Mouse (Mus musculus) right cerebral cortex, adult 18-20 months (tissue): ENCODE data around the gene Rassf7.
"Not testable (repeated sequence)": the region's sequence is repeated elsewhere in the genome, so short reads cannot be mapped to it uniquely, and the experiment has no call there.

Experiments used
- DNase-seq: peaks from one replicate; pipeline ENCODE4 v3.0.0; 2022; ENCODE audit warnings: mixed read lengths

The Rassf7 gene

DNA sequence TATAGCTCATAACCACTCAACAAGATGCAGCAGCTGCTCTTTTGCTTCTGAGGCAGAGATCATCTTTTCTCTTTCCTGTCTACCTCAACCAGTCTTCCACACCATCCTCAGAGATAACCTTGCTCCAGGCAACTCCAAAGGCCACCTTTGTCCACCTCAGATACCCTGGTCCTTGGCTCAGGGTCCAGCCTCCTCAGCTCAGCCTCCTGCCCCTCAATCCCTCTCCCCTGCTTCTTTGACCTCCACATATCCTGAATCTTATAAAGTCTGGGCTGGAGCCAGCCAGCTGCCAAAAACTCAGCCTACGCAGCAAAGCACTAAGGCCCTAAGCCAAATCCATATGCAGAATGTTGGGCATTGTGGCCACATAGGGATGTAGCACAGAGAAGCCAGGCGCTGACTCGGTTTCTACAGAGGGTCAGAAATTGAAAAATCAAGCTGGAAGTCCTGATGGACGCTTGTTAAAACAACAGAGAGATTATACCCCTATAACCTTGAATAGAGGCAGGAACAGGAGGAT lies 7.1 kb downstream of the Rassf7 start:
- no peak for DNase-seq

DNA sequence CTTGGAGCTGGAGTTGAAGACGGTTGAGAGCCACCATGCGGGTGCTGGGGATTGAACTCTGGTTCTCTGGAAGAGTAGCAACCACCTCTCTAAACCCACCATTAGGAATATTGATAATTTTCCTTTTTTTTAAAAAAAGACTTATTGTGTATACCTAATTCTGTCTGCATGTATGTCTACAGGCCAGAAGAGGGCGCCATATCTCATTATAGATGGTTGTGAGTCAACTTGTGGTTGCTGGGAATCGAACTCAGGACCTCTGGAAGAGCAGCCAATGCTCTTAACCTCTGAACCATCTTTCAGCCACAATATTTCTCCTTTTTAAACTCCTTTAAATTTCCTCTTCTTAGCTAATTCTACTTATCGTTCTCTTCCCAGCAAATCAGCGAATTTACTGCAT lies 10.9 kb downstream of the Rassf7 start:
- DNase-seq, result no peak

DNA sequence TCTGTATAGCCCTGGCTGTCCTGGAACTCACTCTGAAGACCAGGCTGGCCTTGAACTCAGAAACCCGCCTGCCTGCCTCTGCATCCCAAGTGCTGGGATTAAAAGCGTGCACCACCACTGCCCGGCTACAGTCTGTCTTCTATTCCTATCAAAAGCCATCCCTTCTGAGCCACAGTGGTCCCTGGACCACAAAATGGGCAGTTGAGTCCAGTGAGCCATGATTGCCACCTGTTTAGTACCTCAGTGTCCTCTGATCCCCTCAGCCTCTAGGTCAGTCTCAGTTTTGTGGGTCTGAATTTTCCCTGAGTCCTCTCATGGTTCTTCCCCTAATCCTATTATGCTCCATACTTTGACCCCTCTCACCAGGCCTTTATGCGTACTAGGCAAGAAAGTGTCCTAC lies 12.1 kb downstream of the Rassf7 start:
- DNase-seq, result no peak

DNA sequence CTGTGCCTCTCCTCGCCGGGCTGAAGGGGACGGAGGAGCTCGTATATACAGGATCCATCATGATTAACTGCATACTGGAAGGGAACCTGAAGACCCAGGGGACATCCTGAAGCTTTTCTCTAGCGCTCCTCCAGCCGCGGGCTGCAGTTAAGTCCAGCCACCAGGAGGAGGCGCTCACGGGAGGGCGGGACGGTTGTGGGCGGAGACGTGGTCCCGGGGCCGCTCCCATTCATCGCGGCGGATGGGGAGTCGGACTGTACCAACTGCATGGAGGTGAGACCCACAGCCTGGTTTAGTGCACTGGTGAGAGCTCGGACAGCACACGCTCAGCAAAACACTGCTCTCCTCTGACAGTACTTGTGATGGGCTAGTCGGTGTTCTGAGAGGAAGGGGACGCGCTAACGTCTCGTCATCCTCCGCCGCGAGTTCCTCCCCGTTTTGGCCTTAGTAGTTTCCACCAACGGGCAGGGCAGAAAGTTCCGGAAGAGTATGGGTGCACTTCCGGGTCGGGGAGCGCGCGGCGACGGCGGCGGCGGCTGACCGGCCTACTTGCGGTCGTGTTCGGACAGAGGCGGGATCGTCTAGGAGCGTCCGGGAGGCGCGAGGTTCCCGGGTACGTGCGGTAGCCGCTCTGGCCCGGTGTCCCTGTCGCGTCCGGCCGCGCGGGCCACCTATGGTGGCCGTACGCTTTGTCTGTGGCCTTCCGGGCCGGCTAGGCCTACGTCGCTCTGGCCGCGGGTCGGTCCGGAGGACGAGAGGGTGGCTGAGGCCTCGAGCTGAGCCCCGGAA lies 12.8 kb downstream of the Rassf7 start, which contains the start of gene Phrf1:
TSS of gene Phrf1 (plus strand) at position 506 of the 789 bp plus-strand sequence.
- peak; percentile 91 for DNase-seq

DNA sequence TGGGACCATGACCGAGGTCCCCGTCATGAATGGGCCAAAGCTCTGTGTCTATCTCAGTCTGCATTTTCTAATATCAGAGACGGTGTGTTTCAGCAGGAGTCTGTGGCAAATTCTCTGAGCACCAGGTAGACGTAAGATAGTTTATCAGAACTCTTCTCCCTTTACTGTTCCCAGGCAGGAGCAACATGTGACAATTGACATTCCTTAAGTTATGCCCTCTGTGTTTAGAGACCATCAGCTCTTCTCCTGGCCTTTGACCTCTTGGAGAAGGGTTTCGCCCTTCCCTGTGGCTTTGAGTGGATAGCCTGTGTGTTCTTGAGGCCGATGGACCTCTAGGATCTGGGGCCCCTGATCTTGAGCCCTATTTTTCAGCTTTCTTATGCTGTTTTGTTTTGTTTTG lies 14.0 kb downstream of the Rassf7 start:
- DNase-seq, result no peak

DNA sequence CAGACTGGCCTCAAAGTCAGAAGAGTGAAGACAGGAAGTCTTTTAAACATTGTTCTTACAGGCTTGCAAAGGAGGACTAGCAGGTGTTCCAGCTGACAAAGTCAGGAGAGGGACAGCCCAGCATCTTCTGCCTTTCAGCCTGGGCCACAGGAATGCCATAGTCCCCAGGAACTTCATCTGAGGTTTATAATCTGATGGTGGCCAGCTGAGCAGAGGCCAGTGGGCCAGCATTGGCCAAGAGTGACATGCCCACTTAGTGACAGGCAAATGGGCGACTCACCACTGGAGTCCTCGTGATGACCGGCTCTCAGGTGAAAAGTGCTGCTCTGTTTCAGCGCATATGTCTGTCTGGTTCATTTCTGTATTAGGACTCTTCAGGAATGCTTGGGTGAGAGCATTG lies 14.9 kb downstream of the Rassf7 start:
- DNase-seq, result no peak

DNA sequence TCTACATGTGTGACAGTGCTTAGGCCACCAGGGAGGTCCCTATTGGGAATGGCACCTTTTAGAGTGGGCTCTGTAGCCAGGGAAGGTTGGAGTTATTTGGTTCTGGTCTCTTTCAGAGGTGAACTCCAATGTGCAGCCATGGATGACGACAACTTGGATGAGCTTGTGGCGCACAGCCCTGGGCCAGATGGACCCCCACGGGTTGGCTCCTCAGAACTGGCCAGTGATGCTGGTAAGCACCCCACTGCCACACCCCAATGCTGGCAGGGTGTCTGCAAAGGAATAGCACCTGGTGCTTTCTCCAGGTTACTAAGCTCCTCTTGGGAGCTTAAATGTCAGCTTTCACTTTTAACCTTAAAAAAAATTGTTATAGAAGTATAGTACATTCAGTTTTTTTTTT lies 15.5 kb downstream of the Rassf7 start:
- DNase-seq, result no peak

DNA sequence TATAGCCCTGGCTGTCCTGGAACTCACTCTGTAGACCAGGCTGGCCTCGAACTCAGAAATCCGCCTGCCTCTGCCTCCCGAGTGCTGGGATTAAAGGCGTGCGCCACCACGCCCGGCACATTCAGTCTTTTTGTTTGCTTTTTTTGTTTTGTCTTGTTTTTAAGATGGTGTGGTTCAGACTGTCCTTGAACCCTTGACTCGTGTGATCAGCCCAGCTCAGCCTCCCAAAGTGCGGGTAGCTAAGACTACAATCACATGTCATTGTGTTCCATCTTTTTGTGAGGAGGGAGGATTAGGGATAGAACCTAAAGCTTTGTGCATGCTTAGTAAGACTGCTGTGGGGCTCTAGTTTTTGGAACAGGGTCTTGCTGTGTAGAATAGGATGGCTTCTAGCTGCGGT lies 15.9 kb downstream of the Rassf7 start:
- no peak for DNase-seq

DNA sequence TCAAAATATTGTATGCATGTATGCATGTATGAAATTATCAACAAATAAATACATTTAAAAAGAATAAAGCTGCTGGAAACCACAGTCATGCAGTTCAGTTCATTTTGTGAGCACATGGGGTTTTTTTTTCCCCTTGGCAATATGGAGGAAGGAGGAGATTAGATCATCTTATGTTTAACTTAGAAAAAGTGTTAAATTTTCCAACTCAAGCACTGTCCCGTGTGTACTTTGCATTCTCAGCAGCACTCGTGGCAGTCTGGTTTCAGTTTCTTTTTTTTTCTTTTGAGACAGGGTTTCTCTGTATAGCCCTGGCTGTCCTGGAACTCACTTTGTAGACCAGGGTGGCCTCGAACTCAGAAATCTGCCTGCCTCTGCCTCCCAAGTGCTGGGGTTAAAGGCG lies 34.8 kb downstream of the Rassf7 start:
- not testable (repeated sequence) for DNase-seq

DNA sequence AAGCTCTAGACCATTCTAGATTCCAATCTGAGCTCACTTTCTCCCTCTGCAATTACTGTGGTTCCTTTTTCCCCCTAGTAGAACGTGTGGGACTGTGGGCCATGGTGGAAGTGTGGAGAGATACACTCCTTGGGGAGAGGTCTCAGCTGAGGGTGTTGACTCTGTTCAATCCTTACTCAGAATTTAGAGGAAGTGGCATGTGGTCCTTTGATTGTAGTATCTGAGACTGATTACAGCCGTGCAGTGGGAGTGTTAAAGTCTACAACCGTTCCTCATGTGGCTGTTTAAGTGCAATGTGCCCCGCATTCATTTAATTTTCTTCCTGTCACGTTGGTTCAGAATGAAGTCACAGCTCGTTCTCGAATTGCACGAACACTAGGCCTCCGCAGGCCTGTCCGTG lies 40.5 kb downstream of the Rassf7 start:
- no peak for DNase-seq

DNA sequence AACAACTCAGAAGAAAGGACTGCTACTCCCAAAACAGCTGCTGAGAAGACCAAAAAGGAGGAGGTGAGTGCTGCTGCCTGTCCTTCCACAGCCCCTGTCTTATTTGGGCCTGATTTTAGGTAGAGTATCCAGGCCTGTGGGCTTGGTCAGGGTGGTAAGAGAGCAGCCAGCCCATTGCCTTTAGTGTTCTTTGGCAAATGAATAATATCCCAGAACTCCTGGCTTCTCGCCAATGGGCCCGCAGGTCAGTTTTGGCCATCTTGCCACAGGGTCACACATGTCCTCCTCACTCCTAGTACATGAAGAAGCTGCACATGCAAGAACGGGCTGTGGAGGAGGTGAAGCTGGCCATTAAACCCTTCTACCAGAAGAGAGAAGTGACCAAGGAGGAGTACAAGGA lies 45.8 kb downstream of the Rassf7 start:
- no peak for DNase-seq

DNA sequence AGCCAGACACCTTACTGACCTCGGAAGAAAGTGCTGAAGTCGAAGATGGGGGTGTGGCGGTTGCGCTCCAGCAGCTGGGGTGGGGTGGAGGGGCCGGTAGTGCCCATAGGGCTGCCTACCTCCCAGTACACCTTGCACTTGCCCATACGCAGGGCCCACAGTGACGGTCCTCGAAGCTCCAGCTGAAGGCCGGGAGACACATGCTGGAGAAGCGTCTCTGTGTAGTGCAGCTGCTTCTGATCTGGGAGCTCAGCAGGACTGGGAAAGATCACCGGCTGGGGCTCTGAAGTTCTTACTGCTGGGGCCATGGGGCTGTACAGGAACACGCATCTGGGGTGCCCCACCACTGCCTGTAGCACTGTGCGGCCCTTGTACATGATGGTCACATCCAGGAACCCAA lies 48.0 kb downstream of the Rassf7 start:
- DNase-seq, result no peak

DNA sequence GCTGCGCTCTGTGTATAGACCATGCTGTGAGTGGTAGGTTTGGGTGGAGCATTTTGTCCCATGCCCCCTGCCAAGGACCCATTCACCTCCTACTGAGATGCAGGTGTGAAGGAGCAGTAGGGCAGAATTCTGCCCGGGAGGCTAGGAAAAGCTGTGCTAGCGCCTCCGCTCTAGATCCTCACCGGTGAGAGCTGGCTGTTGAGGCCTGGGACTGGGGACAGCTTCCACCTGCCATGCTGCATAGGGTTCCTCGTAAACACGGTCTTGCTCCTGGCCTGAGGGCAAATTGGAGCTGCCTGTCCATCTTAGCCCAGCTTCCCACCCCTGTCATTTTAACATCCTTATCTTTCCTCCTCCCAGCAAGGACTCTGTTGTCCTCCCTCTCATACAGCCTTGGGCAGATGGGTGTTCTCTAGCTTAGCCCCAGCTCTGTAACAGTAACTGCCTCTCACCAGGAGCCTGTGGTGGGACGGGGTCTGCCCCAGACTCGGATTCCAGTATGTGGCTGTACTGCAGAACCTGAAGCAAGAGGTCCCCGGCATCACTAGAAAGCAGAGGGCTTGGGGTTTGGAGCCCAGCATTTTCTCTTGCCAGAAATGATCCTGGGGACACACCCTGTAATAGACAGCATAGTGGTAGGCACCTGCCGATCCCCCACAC lies 48.5 kb downstream of the Rassf7 start:
- no peak for DNase-seq

DNA sequence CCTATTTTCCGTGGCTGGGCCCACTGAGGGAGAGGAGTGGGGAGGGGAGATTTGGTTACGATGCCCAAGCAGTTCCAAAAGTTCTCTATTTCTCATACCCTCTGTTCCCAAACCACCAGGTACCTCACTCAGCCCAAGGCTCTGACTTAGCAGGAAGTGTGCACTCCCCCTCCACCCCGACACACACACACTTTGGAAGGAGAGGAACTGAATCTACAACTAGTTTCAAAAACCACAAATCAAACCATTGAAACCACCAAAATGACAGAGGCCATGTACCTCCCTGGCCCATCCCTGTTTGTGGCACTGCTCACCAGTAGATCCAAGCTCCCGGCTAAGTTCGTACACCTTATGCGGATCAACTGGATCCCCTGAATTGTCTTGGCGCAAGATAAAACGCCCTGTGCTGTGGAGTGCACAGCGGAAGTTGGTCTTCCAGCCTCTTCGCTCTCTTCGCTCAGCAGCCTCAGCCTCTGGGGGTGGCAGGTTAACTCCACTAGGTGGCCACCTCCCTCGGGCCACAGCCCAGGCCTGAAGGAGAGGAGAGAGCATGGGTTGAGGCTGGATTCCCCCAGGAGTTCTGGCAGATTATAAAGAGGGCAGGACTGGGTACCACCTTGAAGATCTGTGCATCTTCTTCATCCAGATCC lies 49.2 kb downstream of the Rassf7 start:
- no peak for DNase-seq

DNA sequence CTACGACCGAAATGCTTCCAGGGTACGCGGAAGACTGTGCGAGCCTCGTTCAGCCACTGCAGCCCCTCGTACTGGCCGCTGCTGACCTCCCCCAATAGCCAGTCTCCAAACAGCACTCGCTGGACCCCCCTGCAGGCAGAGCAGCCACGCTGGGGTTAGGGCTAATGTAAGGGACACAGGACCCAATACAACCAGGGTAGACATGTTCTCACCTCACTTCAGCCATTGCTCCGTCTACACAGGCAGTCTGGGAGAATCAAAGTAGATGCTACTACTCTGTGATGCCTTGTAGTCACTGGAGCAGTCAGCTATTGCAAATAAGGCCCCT lies 49.7 kb downstream of the Rassf7 start:
- DNase-seq, result no peak

DNA sequence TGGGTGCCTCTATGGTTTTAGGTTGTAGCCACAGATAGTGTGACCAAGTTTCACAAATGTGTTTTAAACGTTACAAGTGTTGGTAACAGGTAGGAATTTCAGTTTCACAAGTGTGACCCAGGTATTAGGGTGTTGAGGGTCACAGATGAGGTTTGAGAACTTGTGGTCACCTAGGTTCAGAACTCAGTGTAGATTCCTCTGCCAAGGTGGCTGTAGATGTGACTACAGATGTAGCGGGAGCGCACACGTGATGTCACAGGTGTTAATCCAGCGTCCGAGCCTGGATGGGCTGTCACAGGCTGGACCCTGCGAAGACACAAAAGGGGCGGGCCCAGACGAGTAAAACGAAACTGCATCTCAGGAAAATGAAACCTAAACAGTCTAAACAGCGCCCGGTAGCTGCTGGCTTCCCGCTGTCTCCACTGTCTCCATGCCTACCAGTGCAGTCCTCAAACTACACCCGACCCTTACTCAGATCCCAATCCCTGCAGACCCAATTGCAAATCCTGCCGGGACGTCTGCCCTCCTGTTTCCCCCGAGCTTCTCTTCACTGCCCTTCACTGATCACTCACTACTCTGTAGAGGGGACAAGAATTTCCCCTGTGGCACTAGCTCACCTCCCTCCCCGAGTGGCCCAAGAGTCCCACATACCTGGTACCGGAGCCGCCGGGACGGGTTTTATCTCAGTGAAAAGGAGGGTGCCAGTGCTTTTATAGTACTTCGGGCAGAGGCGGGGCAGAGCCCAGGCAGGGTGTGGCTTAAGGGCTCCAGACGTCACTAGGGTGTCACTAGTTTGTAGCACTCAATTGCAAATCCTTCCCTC lies 50.3 kb downstream of the Rassf7 start, which contains the start of gene Irf7:
TSS of gene Irf7 (minus strand) at position 743 of the 823 bp plus-strand sequence.
- no peak for DNase-seq
